Mouse (Mus musculus) urinary bladder, postnatal 36 days (tissue): ENCODE measurements at regions not wholly inside any gene's neighbourhood (a gene's known extent, or its start where the extent isn't known, plus 50 kb on each side); places are given as distances from the start of the nearest gene placed in this dataset.

Experiments used
- DNase-seq, 2 experiments: peaks; one replicate each; pipeline ENCODE4 v3.0.0; 2022; ENCODE audit warnings: low spot score in 2 of 2, mixed read lengths in 1 of 2

- DNase-seq: no peak
These were observed 459.9 kb downstream of the Bcl11a start for GRCm38 (mm10) chr11:24537721-24538120.

DNA sequence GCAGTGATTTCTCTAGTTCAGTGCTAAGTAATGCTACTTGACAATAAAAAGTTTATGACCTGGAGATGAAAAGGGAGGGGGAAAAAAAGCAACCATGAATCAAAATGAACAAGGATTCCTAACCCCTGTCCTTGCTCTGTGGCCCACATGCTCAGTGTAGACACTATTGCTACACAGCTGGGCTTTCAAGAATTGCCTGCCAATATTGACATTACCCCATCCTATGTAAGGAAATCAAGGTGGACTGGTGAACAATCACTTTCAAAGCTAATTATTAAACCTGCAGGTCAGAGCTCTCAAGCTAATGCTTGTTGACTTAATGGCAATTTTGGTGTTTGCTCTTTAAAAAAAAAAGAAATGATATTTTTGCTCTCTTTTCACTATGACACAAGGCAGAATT, 491.8 kb downstream of the Bcl11a start:
- DNase-seq: no peak

DNA sequence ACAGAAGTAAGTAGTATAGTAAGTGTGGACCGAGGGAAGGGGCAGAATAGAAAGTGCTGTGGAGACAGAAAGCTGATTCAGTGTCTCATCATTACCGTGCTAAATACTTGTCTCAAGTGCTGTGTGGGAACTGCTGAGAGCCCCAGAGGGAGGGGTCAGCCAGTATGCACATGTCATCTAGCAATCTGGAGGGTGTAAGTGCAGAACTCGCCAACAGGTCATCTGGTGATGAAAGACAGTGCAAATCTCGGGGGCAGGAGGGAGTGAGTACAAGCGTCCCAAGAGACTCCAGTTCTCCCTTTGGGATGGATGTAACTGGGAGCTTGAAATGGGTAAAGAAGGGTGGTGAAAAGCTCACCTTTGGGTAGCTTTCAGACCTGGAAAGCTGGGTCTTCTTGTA, 535.7 kb downstream of the Bcl11a start:
- DNase-seq: no peak

GRCm38 (mm10) chr11:24615436-24615835, 537.6 kb downstream of the Bcl11a start:
- DNase-seq: no peak

DNA sequence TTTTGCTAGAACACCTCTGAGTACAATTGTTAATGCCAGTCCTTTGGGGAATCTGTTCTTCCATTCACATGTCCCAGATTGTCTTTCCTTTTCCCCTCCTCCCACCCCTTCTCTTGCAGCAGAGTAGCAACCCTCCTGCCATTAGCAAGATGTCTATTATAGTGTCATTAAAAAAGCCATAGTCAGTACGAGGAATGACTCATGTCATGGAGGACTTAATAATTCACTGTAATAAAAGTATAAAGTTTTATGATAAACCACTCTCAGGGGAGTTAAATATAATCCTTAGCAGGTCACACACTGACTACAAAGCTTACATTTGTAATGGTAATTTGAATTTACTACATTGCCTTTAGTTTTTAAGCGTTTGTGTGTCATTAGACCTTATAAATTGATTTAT, 540.7 kb downstream of the Bcl11a start:
- DNase-seq: no peak

DNA sequence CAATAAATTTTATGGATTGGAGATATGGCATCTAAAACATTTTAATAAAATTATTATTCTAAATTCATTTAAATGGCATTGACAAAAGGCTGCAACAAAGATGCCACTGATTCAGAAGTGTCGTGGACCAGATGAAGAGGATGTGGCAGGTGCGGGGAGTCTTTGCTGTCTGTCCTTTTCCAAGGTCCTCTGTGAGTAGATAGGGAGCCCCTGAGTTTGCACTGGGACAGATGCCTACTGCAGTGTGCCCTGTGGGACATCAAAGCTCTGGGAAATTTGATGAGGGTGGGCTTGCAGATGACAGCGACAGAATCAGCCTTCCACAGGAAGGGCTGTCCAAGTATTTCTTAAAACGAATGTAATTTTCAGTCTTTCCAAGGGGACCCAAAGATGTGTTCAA, 541.2 kb downstream of the Bcl11a start:
- no peak for DNase-seq

DNA sequence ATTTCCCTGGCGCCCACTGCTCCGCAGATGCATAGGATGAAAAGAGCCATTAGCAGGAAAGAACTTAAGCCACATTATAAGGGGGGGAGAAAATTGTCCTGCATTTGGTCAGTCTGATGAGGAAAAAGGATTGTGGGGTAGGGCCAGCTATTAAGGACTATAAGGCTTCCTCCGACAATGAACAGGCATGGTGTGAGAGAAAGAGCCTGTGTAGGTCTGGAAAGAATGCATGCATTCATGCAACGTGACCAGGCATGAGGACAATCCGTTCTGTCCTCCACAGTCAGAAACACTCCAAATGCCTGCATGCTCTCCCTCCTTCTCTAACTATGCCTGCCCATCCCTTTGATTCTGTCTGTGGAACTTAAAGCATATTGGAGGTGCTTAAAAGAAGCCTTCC, 550.8 kb downstream of the Bcl11a start:
- DNase-seq: no peak

DNA sequence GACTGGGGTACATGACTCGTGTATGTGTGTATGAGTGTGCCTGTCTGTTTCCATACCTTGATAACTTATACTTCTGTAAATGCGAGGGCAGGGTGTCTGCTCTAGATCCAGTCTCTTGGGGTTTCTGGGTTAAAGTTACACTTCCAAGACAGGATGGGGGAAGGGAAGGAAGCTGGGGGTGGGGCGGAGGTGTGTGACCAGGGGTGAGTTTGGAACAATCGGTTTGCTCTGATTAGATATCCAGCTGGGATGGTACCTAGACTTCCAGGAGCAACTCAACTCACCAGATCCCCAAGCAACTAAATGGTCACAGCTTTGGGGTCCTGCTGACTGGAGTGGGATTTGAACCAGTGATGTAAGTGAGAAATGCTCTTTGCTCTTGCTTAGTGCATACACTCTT, 551.6 kb downstream of the Bcl11a start:
- DNase-seq: no peak

DNA sequence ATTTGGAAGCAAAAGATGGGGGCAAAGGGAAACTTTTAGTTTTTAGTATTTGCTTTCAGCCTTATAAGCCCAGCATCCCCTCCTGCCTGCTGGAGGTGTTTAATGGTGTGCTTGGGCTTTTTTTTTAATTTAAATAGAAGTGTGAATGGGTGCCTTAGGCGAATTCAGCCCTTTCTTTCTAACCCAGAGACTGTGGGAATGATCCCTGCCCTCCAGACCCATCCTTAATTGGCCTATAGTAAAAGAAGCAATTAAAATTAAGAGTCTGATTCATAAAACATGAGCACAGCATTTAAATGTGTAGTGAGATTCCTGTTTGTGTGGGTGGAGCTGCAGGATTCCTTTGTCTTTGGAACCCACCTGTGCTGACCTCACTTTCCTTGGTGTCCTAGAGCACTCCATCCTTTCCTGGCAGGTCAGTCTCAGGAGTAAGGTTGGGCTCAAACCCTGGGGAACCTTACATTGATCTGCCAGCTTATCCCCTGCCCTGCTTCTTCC, 552.6 kb downstream of the Bcl11a start:
- DNase-seq: no peak

GRCm38 (mm10) chr11:24631651-24632050, 553.8 kb downstream of the Bcl11a start:
- no peak for DNase-seq

GRCm38 (mm10) chr11:24636716-24637115, 558.9 kb downstream of the Bcl11a start:
- no peak for DNase-seq

DNA sequence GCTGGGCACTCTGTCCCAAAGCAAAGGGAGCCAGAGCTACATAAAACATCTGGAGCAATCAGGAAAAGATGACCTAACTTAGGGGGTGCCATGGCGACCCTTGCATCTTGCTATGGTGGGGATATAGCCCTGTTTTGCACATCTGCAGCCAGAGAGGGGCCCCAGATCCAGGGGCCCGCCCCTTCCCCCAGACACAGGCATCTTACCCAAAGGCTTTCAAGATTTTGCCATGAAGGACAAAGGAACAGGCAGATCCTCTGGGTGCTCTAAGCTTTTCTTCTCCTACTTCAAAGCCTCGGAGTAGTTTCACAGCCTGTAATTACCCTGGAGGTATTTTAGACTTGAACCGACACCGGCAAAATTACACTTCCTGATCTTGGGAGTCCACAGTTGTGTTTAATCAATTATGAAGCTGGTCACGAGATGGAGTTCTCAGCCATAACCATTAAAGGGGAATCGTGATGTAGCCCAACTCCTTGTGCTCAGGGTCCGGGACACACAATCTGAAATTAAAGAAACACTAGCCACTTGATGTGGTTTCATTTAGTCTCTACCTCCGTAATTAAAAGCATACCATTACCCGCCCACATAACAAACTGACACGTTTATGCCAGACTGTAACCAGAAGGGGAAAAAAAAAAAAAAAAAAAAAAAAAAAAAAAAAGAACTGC, 565.7 kb downstream of the Bcl11a start:
- DNase-seq: no peak

- no peak for DNase-seq
These were observed 575.0 kb downstream of the Bcl11a start for GRCm38 (mm10) chr11:24652852-24653251.

GRCm38 (mm10) chr11:24664082-24664481, 586.2 kb downstream of the Bcl11a start:
- no peak for DNase-seq

- no peak for DNase-seq
These were observed 587.5 kb downstream of the Bcl11a start for GRCm38 (mm10) chr11:24665310-24665709.

DNA sequence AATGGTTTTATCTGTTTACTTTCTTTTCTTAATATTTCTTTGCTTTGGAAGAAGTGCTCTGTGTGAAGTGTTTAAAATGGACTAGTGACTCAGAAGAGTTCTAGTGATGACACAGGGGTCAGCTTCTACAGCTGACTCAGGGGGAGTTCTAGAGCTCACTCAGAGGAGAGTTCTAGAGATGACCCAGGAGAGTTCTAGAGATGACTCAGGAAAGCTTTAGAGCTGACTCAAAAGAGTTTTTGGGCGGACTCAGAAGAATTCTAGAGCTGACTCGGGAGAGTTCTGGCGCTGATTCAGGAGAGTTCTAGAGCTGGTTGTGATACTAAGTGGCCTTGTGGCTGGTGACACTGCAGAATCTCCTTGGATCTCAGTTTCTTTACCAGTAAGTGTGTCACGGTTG, 593.8 kb downstream of the Bcl11a start:
- no peak for DNase-seq

- no peak for DNase-seq
These were observed 595.7 kb downstream of the Bcl11a start for GRCm38 (mm10) chr11:24673248-24674207.

DNA sequence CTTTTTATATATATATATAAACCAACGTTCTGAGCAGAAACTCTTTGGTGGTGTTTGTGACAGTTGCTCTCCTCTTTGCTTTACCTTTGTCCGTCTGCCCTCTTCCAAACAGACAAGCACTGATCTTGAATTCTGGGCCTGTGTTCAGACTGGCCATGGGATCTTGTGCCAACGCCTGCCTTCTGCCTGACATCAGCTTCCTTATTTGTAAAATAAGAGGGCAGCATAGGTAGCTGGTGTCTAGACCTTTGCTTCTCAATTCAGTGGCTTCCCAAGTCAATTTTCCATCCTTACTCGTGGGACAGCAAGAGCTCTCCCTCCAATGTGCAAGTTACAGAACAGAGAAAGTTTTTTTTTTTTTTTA, 596.3 kb downstream of the Bcl11a start:
- no peak for DNase-seq

GRCm38 (mm10) chr11:24677016-24677415, 599.2 kb downstream of the Bcl11a start:
- no peak for DNase-seq

DNA sequence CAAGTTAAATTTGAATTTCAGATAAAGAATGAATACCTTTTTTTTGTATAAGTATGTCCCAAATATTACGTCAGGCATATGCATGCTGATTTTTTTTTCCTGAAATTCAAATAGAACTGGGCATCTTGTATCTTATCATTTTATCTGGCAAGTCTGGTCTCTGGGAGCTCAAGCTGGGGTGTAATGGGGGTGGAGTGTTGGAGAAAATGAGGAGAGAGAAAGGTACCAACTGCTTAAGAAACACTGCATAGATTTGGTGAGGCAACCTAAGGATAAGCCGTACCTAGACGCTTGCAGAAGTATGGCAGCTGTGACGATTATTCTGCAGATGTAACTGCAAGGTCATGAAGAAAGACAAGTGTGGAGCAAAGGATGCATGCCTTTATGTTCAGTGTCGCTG, 601.7 kb downstream of the Bcl11a start:
- no peak for DNase-seq

GRCm38 (mm10) chr11:24682423-24682822, 604.6 kb downstream of the Bcl11a start:
- DNase-seq: no peak

DNA sequence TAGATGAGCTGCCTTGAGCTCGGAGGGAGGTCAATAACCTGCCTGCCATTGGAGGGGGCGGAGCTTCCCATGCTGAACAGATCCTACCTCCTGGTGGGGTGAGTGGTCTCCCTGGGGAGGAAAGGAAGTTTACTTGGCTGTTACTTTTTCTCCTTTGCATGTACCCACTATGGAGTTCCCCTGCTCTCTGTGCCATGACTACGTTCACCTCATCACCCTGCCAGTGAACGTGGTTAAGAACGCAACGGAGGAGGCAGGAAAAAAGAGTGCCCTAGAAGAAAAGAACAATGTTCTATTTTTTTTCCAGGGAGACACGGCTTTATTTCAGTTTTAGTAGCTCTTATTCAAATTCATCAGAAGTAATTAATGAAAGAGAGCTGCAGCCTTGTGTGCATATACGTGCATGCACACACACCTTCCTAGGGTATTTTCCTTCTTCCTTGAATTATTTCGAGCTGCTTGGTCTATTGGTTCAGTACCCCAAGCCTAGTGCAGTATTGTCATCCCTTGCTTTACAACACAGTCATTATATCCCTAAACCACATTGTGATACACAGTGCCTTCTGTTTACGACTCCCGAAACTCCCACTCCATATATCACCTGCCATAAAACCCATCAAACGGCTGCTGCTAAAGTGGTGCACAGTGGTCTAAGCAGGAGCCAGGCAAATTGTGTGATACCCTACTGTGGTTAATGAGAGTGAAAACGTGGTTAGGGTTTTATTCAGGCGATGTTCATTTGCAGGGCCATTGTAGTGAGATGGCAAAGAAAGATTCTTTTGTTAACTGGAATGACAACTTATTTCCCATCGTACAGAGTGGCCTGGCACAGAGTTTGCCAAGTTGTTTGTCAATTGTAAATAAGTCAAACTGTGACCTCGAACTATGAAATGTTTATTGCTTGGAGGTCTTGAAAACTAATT, 608.0 kb downstream of the Bcl11a start:
- DNase-seq: no peak
